Mouse (Mus musculus) 3134 (cell line): Measurements from ENCODE around the gene Inha.
A peak's percentile ranks its signal among the peaks of the same experiment; 100 is the strongest.

Experiments
- DNase-seq: peaks from one replicate; pipeline ENCODE4 v3.0.0-alpha.2; 2011; ENCODE audit warnings: low spot score; ENCODE audit not compliant: insufficient read length; ENCODE audit errors: extremely low read depth

Gene Inha

GRCm38 (mm10) chr1:75517984-75518383 lies 11.1 kb downstream of the Inha start:
- no peak for DNase-seq

GRCm38 (mm10) chr1:75518427-75518826 lies 11.6 kb downstream of the Inha start:
- DNase-seq: no peak

GRCm38 (mm10) chr1:75519576-75519975 lies 12.7 kb downstream of the Inha start:
- DNase-seq: no peak

GRCm38 (mm10) chr1:75521321-75522031 lies 14.6 kb downstream of the Inha start, which contains the start of gene Stk11ip:
Gene Stk11ip, plus strand, starts transcription at chr1:75521529.
- peak; percentile 90 for DNase-seq

- DNase-seq: no peak
These were observed 17.8 kb downstream of the Inha start for GRCm38 (mm10) chr1:75524679-75525078.

GRCm38 (mm10) chr1:75530546-75530945 lies 23.7 kb downstream of the Inha start:
- no peak for DNase-seq

GRCm38 (mm10) chr1:75532280-75533172 lies 25.6 kb downstream of the Inha start:
- DNase-seq: no peak

GRCm38 (mm10) chr1:75533325-75534252 lies 26.7 kb downstream of the Inha start:
- DNase-seq: no peak

GRCm38 (mm10) chr1:75537587-75537986 lies 30.7 kb downstream of the Inha start:
- DNase-seq: no peak

GRCm38 (mm10) chr1:75538597-75539190 lies 31.8 kb downstream of the Inha start:
- DNase-seq: no peak

- no peak for DNase-seq
These were observed 34.6 kb downstream of the Inha start for GRCm38 (mm10) chr1:75541496-75541895.

- DNase-seq: no peak
These were observed 37.5 kb downstream of the Inha start for GRCm38 (mm10) chr1:75544351-75544750.

GRCm38 (mm10) chr1:75545965-75546956 lies 39.4 kb downstream of the Inha start, which contains the start of gene Slc4a3:
Gene Slc4a3, plus strand, starts transcription at chr1:75546266.
- peak; percentile 79 for DNase-seq

- no peak for DNase-seq
These were observed 40.5 kb downstream of the Inha start for GRCm38 (mm10) chr1:75547351-75547750.

GRCm38 (mm10) chr1:75548083-75548482 lies 41.2 kb downstream of the Inha start:
- DNase-seq: no peak

GRCm38 (mm10) chr1:75548871-75549270 lies 42.0 kb downstream of the Inha start:
- DNase-seq: no peak

GRCm38 (mm10) chr1:75549289-75550279 lies 42.7 kb downstream of the Inha start:
- DNase-seq: no peak

GRCm38 (mm10) chr1:75550586-75550985 lies 43.7 kb downstream of the Inha start:
- DNase-seq: no peak
